Mouse (Mus musculus) heart, embryonic 11.5 days (tissue): ENCODE results near the gene Olfr114. TPM values are rescaled to one million over a fixed set of nuclear protein-coding genes. Genes with fewer than 3 reads are reported as not detected.

Experiments used
- ATAC-seq: fragments of 200-750 bp; cut with Nextera tagmentation; replicated peaks from 2 replicates; pipeline ENCODE4 v1.8.0; 2017; ENCODE audit warnings: moderate library complexity; ENCODE audit not compliant: insufficient number of reproducible peaks, low FRiP score, low TSS enrichment
- H3K27ac ChIP-seq: fragments of 300-500 bp; sonication (generic); 2 replicates; pipeline ENCODE4 v1.5.1; 2014; ENCODE audit warnings: mild to moderate bottlenecking, low read depth, low read length
- H3K27me3 ChIP-seq: fragments of 300-500 bp; sonication (generic); 2 replicates; pipeline ENCODE4 v1.6.1; 2014; ENCODE audit warnings: mild to moderate bottlenecking, low read length, mixed read lengths; ENCODE audit not compliant: control insufficient read depth, insufficient read depth
- H3K36me3 ChIP-seq: fragments of 300-500 bp; sonication (generic); 2 replicates; pipeline ENCODE4 v1.6.1; 2014; ENCODE audit warnings: mild to moderate bottlenecking, low read length, moderate library complexity, mixed read lengths; ENCODE audit not compliant: control insufficient read depth, insufficient read depth
- H3K4me1 ChIP-seq: fragments of 300-500 bp; sonication (generic); 2 replicates; pipeline ENCODE4 v1.6.1; 2014; ENCODE audit warnings: low read length; ENCODE audit not compliant: control insufficient read depth, insufficient read depth
- H3K4me2 ChIP-seq: fragments of 300-500 bp; sonication (generic); 2 replicates; pipeline ENCODE4 v1.6.1; 2014; ENCODE audit warnings: mild to moderate bottlenecking, moderate library complexity
- H3K4me3 ChIP-seq: fragments of 300-500 bp; sonication (generic); 2 replicates; pipeline ENCODE4 v1.5.1; 2014; ENCODE audit warnings: low read depth, low read length
- H3K9ac ChIP-seq: fragments of 300-500 bp; sonication (generic); 2 replicates; pipeline ENCODE4 v1.6.1; 2014; ENCODE audit warnings: mild to moderate bottlenecking, low read depth, low read length, moderate library complexity
- H3K9me3 ChIP-seq: fragments of 300-500 bp; sonication (generic); replicated peaks from 2 replicates; pipeline ENCODE4 v1.6.1; 2016; ENCODE audit warnings: low read length; ENCODE audit not compliant: control insufficient read depth
- WGBS: fragments of 180-500 bp; shearing (Covaris S2); extraction: QIAGEN DNeasy Blood & Tissue Kit; methylation state at CpG from one replicate; pipeline ENCODE4 v1.1.7; 2014; ENCODE audit not compliant: insufficient replicate concordance; 5-methylcytosine and 5-hydroxymethylcytosine counted together
- polyA plus RNA-seq: library from polyadenylated mRNA; unstranded; fragments of >200 nt; fragmentation: Nextera tagmentation; extraction: Ambion mirVana; gene quantifications from 2 replicates; pipeline ENCODE4 v1.2.1, GENCODE M21; 2014

The Olfr114 gene
- polyA plus RNA-seq, result not detected in 2 replicates

GRCm38 (mm10) chr17:37592643-37593042 lies at the start of gene Olfr114:
Gene Olfr114 (minus strand): TSS chr17:37592743.
- Histone ChIP-seq H3K27me3 (no peaks in the 10 kb centered on the region), H3K27ac (no peak within 1 kb of the TSS), H3K4me2 (no peak within 1 kb of the TSS), H3K4me1 (no peaks in the 10 kb centered on the region), H3K36me3 (no peaks in the 10 kb centered on the region), H3K9ac (no peak within 1 kb of the TSS), H3K9me3 (no peaks in the 10 kb centered on the region), H3K4me3 (no peak within 1 kb of the TSS)
- ATAC-seq, result no peak

- Histone ChIP-seq H3K36me3 (no peaks in the 10 kb centered on the region), H3K27me3 (no peaks in the 10 kb centered on the region), H3K9me3 (peaks cover 4% of the 10 kb centered on the region; the same call in 1 of the 2 replicates), H3K4me3 (no peak within 1 kb of the TSS), H3K27ac (no peak within 1 kb of the TSS), H3K9ac (no peak within 1 kb of the TSS), H3K4me2 (no peak within 1 kb of the TSS), H3K4me1 (no peaks in the 10 kb centered on the region)
- WGBS, result 69% methylated on average over 2 of the region's 2 CpGs
- no peak for ATAC-seq
Observed at GRCm38 (mm10) chr17:37627009-37627408, 34.5 kb upstream of the Olfr114 start, which contains the start of the genes Olfr115 and Olfr116. Gene Olfr115 (minus strand): TSS chr17:37627109. Gene Olfr116 (minus strand): TSS chr17:37627199.

- Histone ChIP-seq H3K9me3 (no peaks in the 10 kb centered on the region), H3K27me3 (no peaks in the 10 kb centered on the region), H3K36me3 (no peaks in the 10 kb centered on the region), H3K4me2 (no peak within 1 kb of the TSS), H3K27ac (no peak within 1 kb of the TSS), H3K4me1 (no peaks in the 10 kb centered on the region), H3K9ac (no peak within 1 kb of the TSS), H3K4me3 (no peak within 1 kb of the TSS)
- no peak for ATAC-seq
Observed at GRCm38 (mm10) chr17:37577563-37577962, 15.0 kb downstream of the Olfr114 start, which contains the start of gene Olfr113. Gene Olfr113 (minus strand): TSS chr17:37577663.

GRCm38 (mm10) chr17:37569351-37569750 lies 23.2 kb downstream of the Olfr114 start, which contains the start of gene Olfr112:
Gene Olfr112 (minus strand): TSS chr17:37569451.
- H3K36me3 ChIP-seq, result no peaks in the 10 kb centered on the region
- no peak within 1 kb of the TSS for H3K9ac ChIP-seq
- no peaks in the 10 kb centered on the region for H3K4me1 ChIP-seq
- H3K4me3 ChIP-seq, result no peak within 1 kb of the TSS
- no peaks in the 10 kb centered on the region for H3K27me3 ChIP-seq
- H3K4me2 ChIP-seq, result no peak within 1 kb of the TSS
- H3K27ac ChIP-seq, result no peak within 1 kb of the TSS
- no peaks in the 10 kb centered on the region for H3K9me3 ChIP-seq
- ATAC-seq, result no peak

GRCm38 (mm10) chr17:37558913-37559615 lies 33.5 kb downstream of the Olfr114 start:
- H3K4me1 ChIP-seq, result no peaks in the 10 kb centered on the region
- ATAC-seq, result no peak
- no peaks in the 10 kb centered on the region for H3K9me3 ChIP-seq
- H3K4me2 ChIP-seq, result no peak overlapping the region
- no peak overlapping the region for H3K27ac ChIP-seq
- no peak overlapping the region for H3K9ac ChIP-seq
- 56% methylated on average over 1 of the region's 1 CpGs for WGBS
- H3K27me3 ChIP-seq, result no peaks in the 10 kb centered on the region
- no peak overlapping the region for H3K4me3 ChIP-seq
- H3K36me3 ChIP-seq, result no peaks in the 10 kb centered on the region

GRCm38 (mm10) chr17:37543800-37544435 lies 48.6 kb downstream of the Olfr114 start:
- no peaks in the 10 kb centered on the region for H3K9me3 ChIP-seq
- H3K4me1 ChIP-seq, result no peaks in the 10 kb centered on the region
- no peak overlapping the region for H3K9ac ChIP-seq
- H3K27me3 ChIP-seq, result no peaks in the 10 kb centered on the region
- ATAC-seq, result no peak
- no peak overlapping the region for H3K4me3 ChIP-seq
- 58% methylated on average over 3 of the region's 3 CpGs for WGBS
- no peaks in the 10 kb centered on the region for H3K36me3 ChIP-seq
- no peak overlapping the region for H3K27ac ChIP-seq
- H3K4me2 ChIP-seq, result no peak overlapping the region

- no peaks in the 10 kb centered on the region for H3K27me3 ChIP-seq
- H3K9ac ChIP-seq, result no peak overlapping the region
- H3K4me2 ChIP-seq, result no peak overlapping the region
- no peaks in the 10 kb centered on the region for H3K9me3 ChIP-seq
- no peaks in the 10 kb centered on the region for H3K4me1 ChIP-seq
- H3K4me3 ChIP-seq, result no peak overlapping the region
- no peaks in the 10 kb centered on the region for H3K36me3 ChIP-seq
- no peak for ATAC-seq
- WGBS, result 74% methylated on average over 4 of the region's 4 CpGs
- no peak overlapping the region for H3K27ac ChIP-seq
Observed at GRCm38 (mm10) chr17:37541454-37542119, 51.0 kb downstream of the Olfr114 start.
